ENCODE assay signal across 8 mouse cellular contexts in genomic region chr15:37135590-37136164, GRCm38 (mm10).
DNase-seq lines count a peak whose midpoint lies in the region; ATAC-seq lines count a peak whose summit lies in the region.

No protein-coding gene starts in this region.

- intact Hi-C loops in left cerebral cortex, postnatal 10 days (cut with DNase I) = loop anchor here (2.0 kb wide), 1 partner anchor 191 kb away; no protein-coding TSS in a partner anchor

- peak overlapping the region; percentile 81 for H3K4me2 ChIP-seq in hindbrain, embryonic 16.5 days (ENCODE audit: low read length)

- H3K36me3 ChIP-seq in hindbrain, embryonic 16.5 days (ENCODE audit: control insufficient read depth, insufficient read depth, low read length) = no peaks in the 10 kb centered on the region
- H3K36me3 ChIP-seq in megakaryocyte, embryonic 14.5 days (replicated peaks; ENCODE audit: low read length) = no peaks in the 10 kb centered on the region

- H3K4me3 ChIP-seq in hindbrain, embryonic 16.5 days (ENCODE audit: low read length) = peak overlapping the region; percentile 54
- H3K4me3 ChIP-seq in megakaryocyte, embryonic 14.5 days (replicated peaks) = peak overlapping the region; percentile 80

- no peaks in the 10 kb centered on the region for H3K27me3 ChIP-seq in hindbrain, embryonic 16.5 days (replicated peaks; ENCODE audit: control insufficient read depth, insufficient read depth, low read length)
- H3K27me3 ChIP-seq in megakaryocyte, embryonic 14.5 days (replicated peaks) = peaks cover 17% of the 10 kb centered on the region

- no peaks in the 10 kb centered on the region for H3K9me3 ChIP-seq in hindbrain, embryonic 16.5 days (ENCODE audit: control insufficient read depth, low read length)
- peaks cover 9% of the 10 kb centered on the region for H3K9me3 ChIP-seq in megakaryocyte, embryonic 14.5 days

- H3K4me1 ChIP-seq in hindbrain, embryonic 16.5 days (ENCODE audit: control insufficient read depth, insufficient read depth, low read depth, low read length) = peaks cover 13% of the 10 kb centered on the region
- no peaks in the 10 kb centered on the region for H3K4me1 ChIP-seq in megakaryocyte, embryonic 14.5 days

- H3K9ac ChIP-seq in hindbrain, embryonic 16.5 days (ENCODE audit: low read depth, low read length) = peak overlapping the region; percentile 88

- WGBS in hindbrain, embryonic 16.5 days = 2% methylated on average over 35 of the region's 35 CpGs

- H3K27ac ChIP-seq in hindbrain, embryonic 16.5 days (ENCODE audit: low read depth, low read length) = peak overlapping the region; percentile 87

- DNase-seq in ZHBTc4 (ENCODE audit: low read depth, low spot score) = peak; percentile 71
- peak; percentile 77 to 80 for DNase-seq in cerebellum, postnatal 36 days
- peak; percentile 15 to 21 for DNase-seq in gastrocnemius, adult 8-10 months (ENCODE audit: low spot score in 2 of 2)
- peak; percentile 16 to 59 for DNase-seq in left cerebral cortex, postnatal 10 days (ENCODE audit: extremely low spot score in 1 of 2, low spot score in 2 of 2)
- peak; percentile 29 for DNase-seq in right cerebral cortex, adult 18-20 months
- DNase-seq in urinary bladder, adult 2 months (ENCODE audit: low spot score) = peak; percentile 67

- ATAC-seq in hindbrain, embryonic 16.5 days = peak; percentile 78

Comparison
In these comparisons a context has a peak if more than half of its experiments do, and no peak if none do; other contexts are left out.
1. Peak in every context shown above with its lines: DNase-seq, ATAC-seq, H3K4me3 ChIP-seq and H3K27ac ChIP-seq.
2. DNase-seq: peak in every context shown above with its lines; median percentile 78 in cerebellum, postnatal 36 days; 71 in ZHBTc4; 67 in urinary bladder, adult 2 months; 38 in left cerebral cortex, postnatal 10 days; 29 in right cerebral cortex, adult 18-20 months; 18 in gastrocnemius, adult 8-10 months.